Comparison of ENCODE assay signal across 13 mouse cellular contexts in genomic region chr7:59245541-59245940, GRCm38 (mm10). TPM values are rescaled to one million over a fixed set of nuclear protein-coding genes. Genes with fewer than 3 reads are reported as not detected.
DNase-seq lines count a peak whose midpoint lies in the region; ATAC-seq and TF ChIP-seq lines count a peak whose summit lies in the region.
"Had no signal": no experiment of that assay in that cellular context is flagged by ENCODE, and none has a peak within 500 bp of the region (broad histone marks: within the 10 kb centered on the region; RNA-seq: fewer than 3 reads in every experiment).

No protein-coding gene starts in this region.

- TF ChIP-seq POLR2A in kidney, adult 2 months (IDR thresholded peaks at IDR 0.05; ENCODE audit: low read depth, low read length) = no peak
- TF ChIP-seq POLR2A in ES-Bruce4 (IDR thresholded peaks at IDR 0.05; ENCODE audit: insufficient read depth, low read length) = no peak

- TF ChIP-seq EP300 in ES-Bruce4 (IDR thresholded peaks at IDR 0.05; ENCODE audit: insufficient read depth, low read depth, low read length) = no peak

- no peak overlapping the region for H3K4me2 ChIP-seq in forebrain, embryonic 15.5 days (replicated peaks)
- H3K4me2 ChIP-seq in forebrain, embryonic 12.5 days = no peak overlapping the region
- H3K4me2 ChIP-seq: hindbrain, embryonic 15.5 days had no signal

- 97% methylated on average over 2 of the region's 2 CpGs for WGBS in kidney, adult 2 months
- 97% methylated on average over 2 of the region's 2 CpGs for WGBS in forebrain, embryonic 15.5 days
- 95% methylated on average over 2 of the region's 2 CpGs for WGBS in forebrain, embryonic 12.5 days

- ATAC-seq in megakaryocyte, adult 5-6 weeks (ENCODE audit: poor library complexity, severe bottlenecking) = peak; percentile 54; the same call in 1 of the 2 replicates
- ATAC-seq in erythroblast, adult 5-6 weeks (replicated peaks; ENCODE audit: low FRiP score, poor library complexity, severe bottlenecking) = no peak
- no peak for ATAC-seq in forebrain, embryonic 15.5 days (replicated peaks)
- ATAC-seq in forebrain, embryonic 12.5 days (ENCODE audit: low FRiP score) = no peak

- no peak overlapping the region for H3K4me3 ChIP-seq in kidney, adult 2 months (ENCODE audit: insufficient read depth, low read depth, low read length)
- H3K4me3 ChIP-seq in ES-Bruce4 (ENCODE audit: low read depth, low read length) = no peak overlapping the region
- no peak overlapping the region for H3K4me3 ChIP-seq in forebrain, embryonic 15.5 days
- H3K4me3 ChIP-seq in forebrain, embryonic 12.5 days (replicated peaks) = no peak overlapping the region
- H3K4me3 ChIP-seq: erythroblast, embryonic 14.5 days; hindbrain, embryonic 15.5 days had no signal

- no peak overlapping the region for H3K27ac ChIP-seq in kidney, adult 2 months (ENCODE audit: insufficient read depth, low read depth, low read length)
- H3K27ac ChIP-seq in ES-Bruce4 (ENCODE audit: insufficient read depth, low read length) = no peak overlapping the region
- H3K27ac ChIP-seq in forebrain, embryonic 15.5 days (replicated peaks) = no peak overlapping the region
- no peak overlapping the region for H3K27ac ChIP-seq in forebrain, embryonic 12.5 days
- H3K27ac ChIP-seq: hindbrain, embryonic 15.5 days had no signal

- H3K9ac ChIP-seq in ES-Bruce4 (ENCODE audit: low read depth, poor library complexity, severe bottlenecking) = no peak overlapping the region
- no peak overlapping the region for H3K9ac ChIP-seq in forebrain, embryonic 15.5 days (replicated peaks)
- H3K9ac ChIP-seq in forebrain, embryonic 12.5 days = no peak overlapping the region
- H3K9ac ChIP-seq: hindbrain, embryonic 15.5 days had no signal

- no peaks in the 10 kb centered on the region for H3K9me3 ChIP-seq in ES-Bruce4 (replicated peaks; ENCODE audit: control insufficient read depth, insufficient read depth, low read length, poor library complexity, severe bottlenecking)
- no peaks in the 10 kb centered on the region for H3K9me3 ChIP-seq in forebrain, embryonic 15.5 days
- H3K9me3 ChIP-seq in forebrain, embryonic 12.5 days = no peaks in the 10 kb centered on the region
- H3K9me3 ChIP-seq: hindbrain, embryonic 15.5 days had no signal

- peak; percentile 39 for TF ChIP-seq CTCF in kidney, adult 2 months (conservative IDR thresholded peaks at IDR 0.05; ENCODE audit: insufficient read depth, insufficient read length, low read depth, low read length)
- peak; percentile 33 for TF ChIP-seq CTCF in ES-Bruce4 (IDR thresholded peaks at IDR 0.05; ENCODE audit: low read depth, low read length)

- no peaks in the 10 kb centered on the region for H3K27me3 ChIP-seq in kidney, adult 2 months (replicated peaks; ENCODE audit: control insufficient read depth, insufficient read depth, low read length)
- no peaks in the 10 kb centered on the region for H3K27me3 ChIP-seq in ES-Bruce4 (ENCODE audit: control insufficient read depth, insufficient read depth, low read length, poor library complexity, severe bottlenecking)
- no peaks in the 10 kb centered on the region for H3K27me3 ChIP-seq in forebrain, embryonic 15.5 days
- H3K27me3 ChIP-seq in forebrain, embryonic 12.5 days = no peaks in the 10 kb centered on the region
- H3K27me3 ChIP-seq: hindbrain, embryonic 15.5 days had no signal

- peak; percentile 13 for DNase-seq in kidney, adult 2 months
- no peak for DNase-seq in kidney, postnatal 25 days
- peak; percentile 15 for DNase-seq in 3T3-L1 (ENCODE audit: low read depth, low spot score)
- DNase-seq: cerebellum, postnatal 14 days; heart, adult 11 months; midbrain, embryonic 14.5 days had no signal

- H3K36me3 ChIP-seq in kidney, adult 2 months (ENCODE audit: control insufficient read depth, insufficient read depth, low read length) = no peaks in the 10 kb centered on the region
- H3K36me3 ChIP-seq in ES-Bruce4 (ENCODE audit: control insufficient read depth, insufficient read depth, low read length, poor library complexity, severe bottlenecking) = peaks cover 2% of the 10 kb centered on the region; the same call in 1 of the 2 replicates
- peaks cover 7% of the 10 kb centered on the region for H3K36me3 ChIP-seq in forebrain, embryonic 15.5 days
- peaks cover 5% of the 10 kb centered on the region; the same call in 1 of the 2 replicates for H3K36me3 ChIP-seq in forebrain, embryonic 12.5 days (replicated peaks)

- H3K4me1 ChIP-seq in kidney, adult 2 months (ENCODE audit: control insufficient read depth, insufficient read depth, low read length) = no peaks in the 10 kb centered on the region
- no peaks in the 10 kb centered on the region for H3K4me1 ChIP-seq in ES-Bruce4 (ENCODE audit: control insufficient read depth, insufficient read depth, low read length)
- no peaks in the 10 kb centered on the region for H3K4me1 ChIP-seq in forebrain, embryonic 15.5 days
- H3K4me1 ChIP-seq in forebrain, embryonic 12.5 days = no peaks in the 10 kb centered on the region
- H3K4me1 ChIP-seq: hindbrain, embryonic 15.5 days had no signal

RNA-seq across cellular contexts. Expression of gene Ube3a, which starts 17.0 kb away (rescaled TPM):
- polyA plus RNA-seq in kidney, adult 2 months (2012; rRNA removed) = 46.8 and 69.5 TPM in 2 replicates
- polyA plus RNA-seq in ES-Bruce4 (2011; ENCODE audit: insufficient read depth, insufficient read length, low read depth, missing spikeins) = 97.6 and 114 TPM in 2 replicates
- 37.9 and 46.5 TPM in 2 replicates for total RNA-seq in megakaryocyte, adult 5-6 weeks (2015)
- total RNA-seq in megakaryocyte, adult 5-6 weeks (2017) = 51.1 and 80.3 TPM in 2 replicates
- total RNA-seq in erythroblast, adult 5-6 weeks (2015; ENCODE audit: low replicate concordance) = 25.6 and 39.1 TPM in 2 replicates
- 44.9 and 61.0 TPM in 2 replicates for total RNA-seq in erythroblast, adult 5-6 weeks (2017; ENCODE audit: low replicate concordance)
- polyA plus RNA-seq in forebrain, embryonic 15.5 days (2015; fragmentation: Nextera tagmentation; extraction: Ambion mirVana) = 190 and 201 TPM in 2 replicates
- 191 and 197 TPM in 2 replicates for polyA plus RNA-seq in forebrain, embryonic 12.5 days (2016; fragmentation: Nextera tagmentation; extraction: Ambion mirVana)

Comparison
In these comparisons a context has a peak if more than half of its experiments do, and no peak if none do; other contexts are left out.
1. DNase-seq: peak in kidney, adult 2 months (single experiment) and 3T3-L1 (single experiment); none in kidney, postnatal 25 days (0 of 2).